16 mouse cellular contexts compared by ENCODE assay signal in genomic region chr1:155015669-155016068, GRCm38 (mm10).
"Had no signal": no experiment of that assay in that cellular context is flagged by ENCODE, and none has a peak within 500 bp of the region (broad histone marks: within the 10 kb centered on the region; RNA-seq: fewer than 3 reads in every experiment).

No protein-coding gene starts in this region.

- H3K27ac ChIP-seq: neural tube, embryonic 12.5 days; neural tube, embryonic 13.5 days; neural tube, embryonic 15.5 days; stomach, embryonic 15.5 days; stomach, postnatal 0 days had no signal

- H3K27me3 ChIP-seq: neural tube, embryonic 12.5 days; neural tube, embryonic 15.5 days; stomach, embryonic 15.5 days had no signal

- H3K4me3 ChIP-seq: neural tube, embryonic 12.5 days; neural tube, embryonic 13.5 days; neural tube, embryonic 15.5 days; stomach, embryonic 15.5 days had no signal

- H3K36me3 ChIP-seq: neural tube, embryonic 12.5 days; neural tube, embryonic 13.5 days; neural tube, embryonic 15.5 days; stomach, embryonic 15.5 days had no signal

- H3K4me1 ChIP-seq: neural tube, embryonic 13.5 days; stomach, embryonic 15.5 days had no signal

- H3K9me3 ChIP-seq: neural tube, embryonic 12.5 days; neural tube, embryonic 13.5 days; neural tube, embryonic 15.5 days; stomach, embryonic 15.5 days had no signal

- H3K4me2 ChIP-seq: neural tube, embryonic 12.5 days; neural tube, embryonic 13.5 days; neural tube, embryonic 15.5 days; stomach, embryonic 15.5 days had no signal

- DNase-seq: retina, postnatal 1 day; right cerebral cortex, adult 18-20 months; right cerebral cortex, postnatal 14 days; right cerebral cortex, postnatal 25 days; spleen, adult 18-20 months; thymus, adult 18-20 months; thymus, adult 2 months; thymus, postnatal 14 days; thymus, postnatal 25 days; thymus, postnatal 36 days; thymus, postnatal 4 days had no signal

- H3K9ac ChIP-seq: neural tube, embryonic 12.5 days; neural tube, embryonic 13.5 days; neural tube, embryonic 15.5 days; stomach, embryonic 15.5 days had no signal
